Mouse (Mus musculus) hindbrain, embryonic 11.5 days (tissue): ENCODE measurements around the gene Lzic. TPM values are rescaled to one million over a fixed set of nuclear protein-coding genes. Genes with fewer than 3 reads are reported as not detected.
A peak's percentile ranks its signal among the peaks of the same experiment; 100 is the strongest.

Experiments
- ATAC-seq: fragments of 200-750 bp; cut with Nextera tagmentation; 2 replicates; pipeline ENCODE4 v1.8.0; 2017; ENCODE audit warnings: mild to moderate bottlenecking, moderate TSS enrichment, moderate library complexity; ENCODE audit not compliant: low FRiP score
- DNase-seq: peaks from one replicate; pipeline ENCODE4 v3.0.0-alpha.2; 2015; ENCODE audit warnings: low spot score
- H3K27ac ChIP-seq: fragments of 300-500 bp; sonication (generic); 2 replicates; pipeline ENCODE4 v1.5.1; 2014; ENCODE audit warnings: mild to moderate bottlenecking, low read depth, low read length
- H3K27me3 ChIP-seq: fragments of 300-500 bp; sonication (generic); 2 replicates; pipeline ENCODE4 v1.6.1; 2014; ENCODE audit warnings: mild to moderate bottlenecking, low read length, moderate library complexity, mixed read lengths; ENCODE audit not compliant: control insufficient read depth, insufficient read depth
- H3K36me3 ChIP-seq: fragments of 300-500 bp; sonication (generic); 2 replicates; pipeline ENCODE4 v1.6.1; 2014; ENCODE audit warnings: mild to moderate bottlenecking, low read length, moderate library complexity, mixed read lengths; ENCODE audit not compliant: control insufficient read depth, insufficient read depth
- H3K4me1 ChIP-seq: fragments of 300-500 bp; sonication (generic); replicated peaks from 2 replicates; pipeline ENCODE4 v1.6.1; 2014; ENCODE audit warnings: low read length, mixed read lengths; ENCODE audit not compliant: control insufficient read depth, insufficient read depth
- H3K4me2 ChIP-seq: fragments of 300-500 bp; sonication (generic); replicated peaks from 2 replicates; pipeline ENCODE4 v1.6.1; 2014; ENCODE audit warnings: mild to moderate bottlenecking, low read depth, low read length
- H3K4me3 ChIP-seq: fragments of 300-500 bp; sonication (generic); 2 replicates; pipeline ENCODE4 v1.5.1; 2014; ENCODE audit warnings: low read depth, low read length
- H3K9ac ChIP-seq: fragments of 300-500 bp; sonication (generic); 2 replicates; pipeline ENCODE4 v1.6.1; 2014; ENCODE audit warnings: low read depth, low read length
- H3K9me3 ChIP-seq: fragments of 300-500 bp; sonication (generic); 2 replicates; pipeline ENCODE4 v1.6.1; 2016; ENCODE audit warnings: low read length; ENCODE audit not compliant: control insufficient read depth
- WGBS: fragments of 180-500 bp; shearing (Covaris S2); extraction: QIAGEN DNeasy Blood & Tissue Kit; methylation state at CpG from one replicate; pipeline ENCODE4 v1.1.7; 2014; 5-methylcytosine and 5-hydroxymethylcytosine counted together
- polyA plus RNA-seq: library from polyadenylated mRNA; unstranded; fragments of >200 nt; fragmentation: Nextera tagmentation; extraction: Ambion mirVana; gene quantifications from 2 replicates; pipeline ENCODE4 v1.2.1, GENCODE M21; 2014

Gene Lzic
- polyA plus RNA-seq, 1 experiment from 2014 or later, result 54.8 TPM

GRCm38 (mm10) chr4:149462305-149462971, 22.6 kb upstream of the Lzic start:
- Histone ChIP-seq H3K9ac (no peak overlapping the region), H3K27me3 (no peaks in the 10 kb centered on the region), H3K4me1 (no peaks in the 10 kb centered on the region; the same call in 1 of the 2 replicates), H3K4me2 (no peak overlapping the region), H3K9me3 (no peaks in the 10 kb centered on the region), H3K4me3 (no peak overlapping the region), H3K36me3 (no peaks in the 10 kb centered on the region), H3K27ac (no peak overlapping the region)
- DNase-seq, result no peak
- no peak for ATAC-seq
- WGBS, result 87% methylated on average over 6 of the region's 6 CpGs

GRCm38 (mm10) chr4:149463435-149463950, 21.5 kb upstream of the Lzic start:
- Histone ChIP-seq H3K4me2 (no peak overlapping the region), H3K36me3 (no peaks in the 10 kb centered on the region), H3K4me3 (no peak overlapping the region), H3K4me1 (no peaks in the 10 kb centered on the region; the same call in 1 of the 2 replicates), H3K27ac (no peak overlapping the region), H3K27me3 (no peaks in the 10 kb centered on the region), H3K9me3 (no peaks in the 10 kb centered on the region), H3K9ac (no peak overlapping the region)
- WGBS, result 72% methylated on average over 6 of the region's 6 CpGs
- ATAC-seq, result no peak
- DNase-seq, result no peak

GRCm38 (mm10) chr4:149469557-149469956, 15.5 kb upstream of the Lzic start:
- ATAC-seq (no peak), DNase-seq (no peak)
- Histone ChIP-seq H3K27me3 (no peaks in the 10 kb centered on the region), H3K4me1 (no peaks in the 10 kb centered on the region), H3K4me3 (no peak overlapping the region), H3K27ac (no peak overlapping the region), H3K36me3 (no peaks in the 10 kb centered on the region; the same call in 1 of the 2 replicates), H3K9ac (no peak overlapping the region), H3K4me2 (no peak overlapping the region), H3K9me3 (no peaks in the 10 kb centered on the region)
- WGBS, result 96% methylated on average over 3 of the region's 3 CpGs

GRCm38 (mm10) chr4:149475096-149475495, 9.9 kb upstream of the Lzic start:
- Histone ChIP-seq H3K4me1 (no peaks in the 10 kb centered on the region), H3K9ac (no peak overlapping the region), H3K4me2 (no peak overlapping the region), H3K9me3 (no peaks in the 10 kb centered on the region), H3K4me3 (no peak overlapping the region), H3K27ac (no peak overlapping the region), H3K27me3 (no peaks in the 10 kb centered on the region), H3K36me3 (no peaks in the 10 kb centered on the region; the same call in 1 of the 2 replicates)
- 84% methylated on average over 7 of the region's 7 CpGs for WGBS
- ATAC-seq, result no peak
- DNase-seq, result no peak

- Histone ChIP-seq H3K4me2 (no peak within 1 kb of the TSS), H3K4me1 (no peaks in the 10 kb centered on the region), H3K9me3 (no peaks in the 10 kb centered on the region), H3K9ac (no peak within 1 kb of the TSS), H3K4me3 (no peak within 1 kb of the TSS), H3K27me3 (no peaks in the 10 kb centered on the region), H3K27ac (0 out of 2 replicates have a peak within 1 kb of the TSS, but pooled peaks have one; percentile 3), H3K36me3 (no peaks in the 10 kb centered on the region; the same call in 1 of the 2 replicates)
- no peak for ATAC-seq
- no peak for DNase-seq
- WGBS, result 91% methylated on average over 11 of the region's 11 CpGs
These were observed 8.0 kb upstream of the Lzic start, which contains the start of gene Tmem274 for GRCm38 (mm10) chr4:149477078-149477477. Gene Tmem274 (plus strand): TSS chr4:149477378.

- H3K36me3 ChIP-seq, result no peaks in the 10 kb centered on the region
- H3K9me3 ChIP-seq, result no peaks in the 10 kb centered on the region
- ATAC-seq (no peak), DNase-seq (no peak)
- H3K27ac ChIP-seq, result peak overlapping the region; percentile 55
- no peaks in the 10 kb centered on the region for H3K27me3 ChIP-seq
- peak overlapping the region; percentile 73 for H3K4me2 ChIP-seq
- peak overlapping the region; percentile 76 for H3K4me3 ChIP-seq
- H3K9ac ChIP-seq, result peak overlapping the region; percentile 64
- 64% methylated on average over 3 of the region's 3 CpGs for WGBS
- 0 out of 2 replicates have a peak, but pooled peaks cover 3% of the 10 kb centered on the region for H3K4me1 ChIP-seq
These were observed 463 bp upstream of the Lzic start for GRCm38 (mm10) chr4:149484566-149484965.

- Histone ChIP-seq H3K27me3 (no peaks in the 10 kb centered on the region), H3K4me1 (0 out of 2 replicates have a peak, but pooled peaks cover 3% of the 10 kb centered on the region), H3K36me3 (no peaks in the 10 kb centered on the region), H3K9me3 (no peaks in the 10 kb centered on the region), H3K9ac (peak overlapping the region; percentile 64), H3K4me2 (peak overlapping the region; percentile 73), H3K4me3 (peak overlapping the region; percentile 76), H3K27ac (0 out of 2 replicates have a peak overlapping the region, but pooled peaks have one; percentile 55)
- WGBS, result 2% methylated on average over 10 of the region's 10 CpGs
- ATAC-seq (peak; percentile 28), DNase-seq (peak; percentile 39)
These were observed 787 bp downstream of the Lzic start for GRCm38 (mm10) chr4:149485825-149486206.

GRCm38 (mm10) chr4:149487729-149488128, 2.7 kb downstream of the Lzic start:
- Histone ChIP-seq H3K4me1 (0 out of 2 replicates have a peak, but pooled peaks cover 3% of the 10 kb centered on the region), H3K4me3 (no peak overlapping the region), H3K27me3 (no peaks in the 10 kb centered on the region), H3K27ac (no peak overlapping the region), H3K4me2 (no peak overlapping the region), H3K9me3 (no peaks in the 10 kb centered on the region), H3K36me3 (peaks cover 3% of the 10 kb centered on the region), H3K9ac (no peak overlapping the region)
- DNase-seq (no peak), ATAC-seq (no peak)
- WGBS, result 96% methylated on average over 12 of the region's 12 CpGs
